Mouse (Mus musculus) lung, adult 2 months (tissue): ENCODE results near the gene Adgrg3.

Experiments used
- CTCF ChIP-seq: fragments of 200-500 bp; IDR thresholded peaks from 2 replicates; pipeline ENCODE4 v1.5.1; 2011; ENCODE audit warnings: mild to moderate bottlenecking, low read length, control low read depth; ENCODE audit not compliant: insufficient read depth
- POLR2A ChIP-seq: fragments of 200-500 bp; IDR thresholded peaks from 2 replicates; pipeline ENCODE4 v1.6.1; 2011; ENCODE audit warnings: low read depth, mild to moderate bottlenecking, control low read depth, low read length, borderline replicate concordance; ENCODE audit errors: extremely low read depth

- TF ChIP-seq CTCF: no peak
- TF ChIP-seq POLR2A: no peak
These were observed 610 bp downstream of the Adgrg3 start for GRCm38 (mm10) chr8:95017969-95018635.
